Mouse (Mus musculus) embryonic fibroblast, embryonic 13.5 days (primary cell): Measurements from ENCODE around the gene Ankrd44. TPM values are rescaled to one million over a fixed set of nuclear protein-coding genes. Genes with fewer than 3 reads are reported as not detected.

Experiments used
- H3K27ac ChIP-seq: 2 replicates; pipeline ENCODE4 v1.5.1; 2012; ENCODE audit warnings: low read length, control low read depth, inconsistent platforms; ENCODE audit not compliant: insufficient read depth
- H3K4me1 ChIP-seq: 2 replicates; pipeline ENCODE4 v1.6.1; 2011; ENCODE audit warnings: low read length; ENCODE audit not compliant: control insufficient read depth, insufficient read depth
- H3K4me3 ChIP-seq: 2 replicates; pipeline ENCODE4 v1.5.1; 2011; ENCODE audit warnings: mild to moderate bottlenecking, control low read depth, low read length; ENCODE audit not compliant: insufficient read depth
- CTCF ChIP-seq: IDR thresholded peaks from 2 replicates; pipeline ENCODE4 v1.5.1; 2011; ENCODE audit warnings: mild to moderate bottlenecking, control low read depth, low read length, moderate library complexity, borderline replicate concordance; ENCODE audit not compliant: insufficient read depth
- POLR2A ChIP-seq: IDR thresholded peaks from 2 replicates; pipeline ENCODE4 v1.6.1; 2011; ENCODE audit warnings: low read depth, mild to moderate bottlenecking, control low read depth, low read length, moderate library complexity
- polyA plus RNA-seq: library from polyadenylated mRNA; stranded (reverse); fragments of >200 nt; gene quantifications from 2 replicates; pipeline ENCODE4 v1.2.4, GENCODE M21; 2011; ENCODE audit warnings: low read depth; ENCODE audit not compliant: missing spikeins, insufficient read length

Ankrd44 gene
- polyA plus RNA-seq, 1 experiment: 24.8 TPM

- no peaks in the 10 kb centered on the region for H3K4me1 ChIP-seq
- TF ChIP-seq CTCF: no peak
- no peak for TF ChIP-seq POLR2A
- H3K4me3 ChIP-seq: no peak overlapping the region
- H3K27ac ChIP-seq: no peak overlapping the region
Measured at GRCm38 (mm10) chr1:54788337-54788736, 137.8 kb downstream of the Ankrd44 start.

- TF ChIP-seq CTCF (no peak), POLR2A (no peak)
- Histone ChIP-seq H3K4me3 (no peak overlapping the region), H3K4me1 (no peaks in the 10 kb centered on the region), H3K27ac (no peak overlapping the region)
Measured at GRCm38 (mm10) chr1:54778151-54778550, 148.0 kb downstream of the Ankrd44 start.

GRCm38 (mm10) chr1:54777104-54777503 is 149.1 kb downstream of the Ankrd44 start:
- no peak overlapping the region for H3K27ac ChIP-seq
- TF ChIP-seq POLR2A (no peak), CTCF (no peak)
- H3K4me1 ChIP-seq: no peaks in the 10 kb centered on the region
- H3K4me3 ChIP-seq: no peak overlapping the region

DNA sequence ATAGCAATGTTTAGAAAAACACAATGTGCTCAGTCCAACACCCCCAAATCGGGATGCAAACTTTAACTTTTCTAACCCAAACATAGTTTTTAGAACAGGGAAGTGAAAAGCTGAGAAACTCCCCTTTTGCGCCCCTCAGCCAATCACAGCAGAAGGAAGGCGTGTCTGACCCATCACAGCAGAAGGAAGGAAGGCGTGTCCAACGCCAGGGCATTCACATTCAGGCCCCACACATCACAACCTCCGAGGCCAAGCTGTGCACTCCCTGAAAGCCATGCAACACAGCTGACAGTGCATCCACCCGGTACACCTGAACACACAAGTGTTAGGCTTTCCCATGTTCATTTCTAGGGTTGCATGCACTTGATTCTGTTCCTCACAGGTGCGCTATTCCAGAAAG is 150.1 kb downstream of the Ankrd44 start:
- Histone ChIP-seq H3K27ac (no peak overlapping the region), H3K4me1 (no peaks in the 10 kb centered on the region), H3K4me3 (no peak overlapping the region)
- no peak for TF ChIP-seq CTCF

DNA sequence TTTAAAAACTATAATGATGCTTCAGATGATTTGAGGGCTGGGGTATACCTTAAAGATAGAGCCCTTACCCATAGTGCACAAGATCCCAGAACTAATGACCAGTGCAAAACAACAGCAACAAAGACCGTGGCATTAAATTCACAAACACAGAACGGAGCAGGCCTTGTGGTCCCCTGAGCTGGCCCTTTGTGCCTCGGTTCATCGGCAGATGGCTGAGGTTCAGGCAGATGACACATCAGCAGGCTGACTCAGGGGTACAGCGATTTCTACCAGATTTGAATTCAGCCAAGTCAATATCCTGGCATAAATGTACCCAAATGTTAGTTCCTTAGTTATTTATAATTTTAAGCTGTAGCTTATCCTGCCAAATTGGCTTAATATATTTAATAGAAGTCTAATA is 153.3 kb downstream of the Ankrd44 start:
- Histone ChIP-seq H3K4me1 (no peaks in the 10 kb centered on the region), H3K4me3 (no peak overlapping the region), H3K27ac (no peak overlapping the region)
- TF ChIP-seq CTCF: no peak
- no peak for TF ChIP-seq POLR2A

GRCm38 (mm10) chr1:54771471-54771870 is 154.7 kb downstream of the Ankrd44 start:
- no peak for TF ChIP-seq POLR2A
- no peak for TF ChIP-seq CTCF
- Histone ChIP-seq H3K4me3 (no peak overlapping the region), H3K27ac (no peak overlapping the region), H3K4me1 (no peaks in the 10 kb centered on the region)

GRCm38 (mm10) chr1:54767221-54767620 is 159.0 kb downstream of the Ankrd44 start:
- H3K4me3 ChIP-seq: no peak overlapping the region
- H3K27ac ChIP-seq: no peak overlapping the region
- peaks cover 3% of the 10 kb centered on the region for H3K4me1 ChIP-seq
- TF ChIP-seq POLR2A: no peak
- TF ChIP-seq CTCF: no peak

DNA sequence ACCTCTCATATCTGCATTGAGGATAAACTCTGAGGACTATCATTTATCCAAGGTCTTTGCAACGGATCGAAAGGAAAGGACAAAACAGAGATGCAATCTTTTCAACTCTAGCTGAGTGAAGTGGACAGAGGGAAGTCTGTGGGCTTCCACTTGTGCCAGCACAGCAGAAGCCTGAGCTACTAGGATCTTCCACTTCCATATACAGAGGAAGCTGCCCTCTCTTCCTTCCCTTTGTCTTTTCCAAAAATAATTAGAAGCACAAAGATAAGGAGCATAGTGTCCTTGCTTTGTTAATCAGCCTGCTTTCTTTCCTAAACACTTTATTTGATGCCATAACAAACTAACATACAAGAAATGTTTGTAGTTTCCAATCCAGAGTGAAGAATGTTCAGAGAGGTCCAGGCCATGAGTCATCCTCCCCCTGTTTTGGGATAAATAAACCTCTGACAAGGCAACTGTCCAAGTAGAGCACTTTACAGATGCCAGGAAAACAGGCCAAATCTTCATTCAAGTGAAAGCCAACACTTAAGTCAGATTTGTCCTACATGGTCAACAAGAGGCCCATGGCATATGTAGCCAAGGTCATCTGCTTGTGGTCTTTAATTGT is 160.5 kb downstream of the Ankrd44 start:
- Histone ChIP-seq H3K4me1 (peaks cover 3% of the 10 kb centered on the region), H3K4me3 (no peak overlapping the region), H3K27ac (no peak overlapping the region; the same call in 1 of the 2 replicates)
- TF ChIP-seq CTCF (no peak), POLR2A (no peak)

DNA sequence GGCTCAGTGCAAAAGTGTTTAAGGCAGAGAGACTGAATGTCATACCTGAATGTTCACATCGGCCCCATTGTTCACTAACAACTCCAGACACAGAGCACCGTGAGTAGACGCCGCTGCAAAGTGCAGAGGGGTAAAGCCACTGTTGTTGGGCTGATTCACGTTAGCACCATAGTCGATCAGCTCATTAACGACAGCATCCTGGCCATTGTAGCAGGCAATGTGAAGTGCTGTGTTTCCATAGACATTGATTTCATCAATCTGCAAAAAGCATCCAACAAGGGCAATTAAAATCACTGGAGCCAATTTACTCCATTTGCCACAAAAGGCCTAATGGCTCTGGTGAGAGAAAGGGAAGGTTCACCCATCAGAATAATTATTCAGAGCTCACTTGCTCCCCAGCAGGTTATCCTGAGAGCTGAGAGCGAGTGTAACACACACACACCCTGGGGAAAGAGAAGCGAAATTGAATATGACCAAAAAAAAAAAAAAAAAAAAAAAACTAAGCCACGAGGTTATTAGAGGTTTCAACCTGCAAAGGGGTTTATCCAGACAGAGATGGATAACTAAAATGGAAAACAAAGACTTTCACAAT is 163.9 kb downstream of the Ankrd44 start:
- H3K27ac ChIP-seq: no peak overlapping the region
- H3K4me1 ChIP-seq: peaks cover 3% of the 10 kb centered on the region
- H3K4me3 ChIP-seq: no peak overlapping the region
- TF ChIP-seq CTCF: no peak

DNA sequence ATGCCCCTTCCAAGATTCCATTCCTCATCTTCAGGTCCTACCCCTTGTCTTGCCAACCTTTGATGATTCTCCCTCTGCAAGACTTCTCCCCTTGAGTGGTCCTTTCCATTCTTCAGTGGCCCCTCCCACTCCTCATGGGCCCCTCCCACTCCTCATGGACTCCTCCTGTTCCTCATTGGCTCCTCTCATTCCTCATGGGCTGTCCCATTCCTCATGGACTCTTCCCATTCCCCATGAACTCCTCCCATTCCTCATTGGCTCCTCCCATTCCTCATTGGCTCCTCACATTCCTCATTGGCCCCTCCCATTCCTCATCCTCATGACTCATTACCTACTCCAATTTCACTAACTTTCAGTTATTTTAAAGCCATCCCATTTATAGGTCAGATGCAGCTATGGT is 166.3 kb downstream of the Ankrd44 start:
- H3K4me3 ChIP-seq: no peak overlapping the region

DNA sequence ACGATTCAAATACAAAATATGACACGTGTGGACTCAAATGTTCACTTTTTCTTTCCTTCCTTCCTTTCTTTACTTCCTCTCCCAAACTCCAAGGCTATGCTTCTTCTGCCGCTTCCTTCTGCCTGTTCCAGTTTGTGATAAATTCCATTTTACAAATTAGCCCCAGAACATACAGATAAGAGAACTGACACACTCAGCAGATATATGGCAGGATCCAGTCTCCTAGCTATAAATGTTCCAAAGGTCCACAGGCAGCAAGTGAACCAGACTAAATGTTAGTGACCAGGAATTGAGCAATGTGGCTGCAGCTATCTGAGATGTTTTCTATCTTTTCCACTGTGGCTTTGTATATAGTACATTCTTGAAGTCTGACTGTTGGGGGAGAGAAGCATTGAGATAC is 168.9 kb downstream of the Ankrd44 start:
- H3K27ac ChIP-seq: no peak overlapping the region
- no peaks in the 10 kb centered on the region for H3K4me1 ChIP-seq
- no peak for TF ChIP-seq POLR2A
- no peak for TF ChIP-seq CTCF
- no peak overlapping the region for H3K4me3 ChIP-seq

More for the DNA sequence above, 166.3 kb downstream of the Ankrd44 start:
- Histone ChIP-seq H3K4me1 (no peaks in the 10 kb centered on the region), H3K27ac (no peak overlapping the region)
- TF ChIP-seq CTCF (no peak), POLR2A (no peak)
